Mouse (Mus musculus): ENCODE measurements at regions not wholly inside any gene's neighbourhood (a gene's known extent, or its start where the extent isn't known, plus 50 kb on each side); places are given as distances from the start of the nearest gene placed in this dataset.
A peak's percentile ranks its signal among the peaks of the same experiment; 100 is the strongest.

DNA sequence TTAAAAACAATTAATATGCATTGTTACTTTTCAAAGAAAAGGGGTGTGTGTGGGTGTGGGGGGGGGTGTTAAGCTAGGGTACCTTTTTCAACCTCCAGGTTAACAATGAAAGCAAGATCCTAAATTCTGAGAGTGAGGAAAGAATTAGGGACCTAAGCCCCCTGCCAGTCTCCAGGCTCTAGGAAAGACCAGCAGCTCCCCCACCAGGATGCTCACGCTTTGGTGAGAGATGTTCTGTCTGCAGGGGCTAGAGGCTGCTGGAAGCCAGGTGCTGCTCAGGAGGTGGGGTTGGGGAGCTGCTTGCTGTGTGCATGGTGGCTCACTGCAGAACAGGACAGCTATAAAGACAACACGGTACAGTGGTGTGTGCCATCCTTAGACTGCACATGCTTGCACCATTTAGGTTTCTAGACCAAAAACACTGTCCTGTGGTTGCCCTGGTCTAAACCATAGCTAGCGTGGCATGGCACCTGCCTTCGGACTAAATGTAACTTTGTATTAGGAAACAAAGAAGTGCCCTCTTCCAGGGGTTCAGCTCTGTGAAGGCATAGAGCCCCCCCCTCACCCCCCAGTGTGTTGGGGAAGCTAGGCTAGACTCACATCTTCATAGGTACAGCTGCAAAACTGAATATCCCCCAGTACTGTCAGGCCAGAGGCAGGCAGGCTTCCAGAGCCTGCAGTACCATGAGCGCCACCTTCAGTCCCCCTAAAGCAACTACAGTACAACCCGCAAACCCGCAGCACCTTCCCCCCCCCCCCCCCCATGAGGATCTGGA is 70.7 kb upstream of the Ppp2r5c start:
- DNase-seq (ENCODE audit: low spot score) (peak; percentile 40), ATAC-seq (ENCODE audit: low FRiP score) (no peak)
- Histone ChIP-seq H3K36me3 (ENCODE audit: insufficient read depth, low read length) (no peaks in the 10 kb centered on the region), H3K9ac (replicated peaks; ENCODE audit: low read length, poor library complexity, severe bottlenecking) (no peak overlapping the region), H3K4me3 (ENCODE audit: low read depth, low read length) (no peak overlapping the region), H3K4me2 (ENCODE audit: low read depth, low read length, poor library complexity, severe bottlenecking) (no peak overlapping the region), H3K27ac (ENCODE audit: low read depth, low read length) (no peak overlapping the region), H3K9me3 (ENCODE audit: low read length) (no peaks in the 10 kb centered on the region), H3K4me1 (ENCODE audit: insufficient read depth, low read length) (no peaks in the 10 kb centered on the region), H3K27me3 (ENCODE audit: insufficient read depth, low read length) (peaks cover 12% of the 10 kb centered on the region)
- WGBS = 34% methylated on average over 6 of the region's 7 CpGs
- TF ChIP-seq CTCF (IDR thresholded peaks at IDR 0.05) = peak; percentile 65

DNA sequence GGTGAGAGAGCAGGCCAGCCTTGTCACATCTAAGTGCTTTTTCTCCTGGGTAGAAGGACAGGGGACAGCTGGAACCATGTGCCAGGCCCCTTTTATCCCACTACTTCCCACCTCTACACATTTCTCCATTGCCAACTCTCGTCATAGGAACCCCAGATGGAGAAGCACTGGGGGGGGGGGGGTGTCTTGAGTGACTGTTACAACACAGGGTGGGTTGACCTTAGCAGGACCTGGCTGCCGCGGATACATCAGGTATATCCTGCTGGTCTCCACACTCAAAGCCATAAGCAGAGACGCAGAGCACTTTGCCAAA is 70.1 kb upstream of the Ppp2r5c start:
- H3K27ac ChIP-seq (ENCODE audit: low read depth, low read length) = no peak overlapping the region
- no peak overlapping the region for H3K9ac ChIP-seq (replicated peaks; ENCODE audit: low read length, poor library complexity, severe bottlenecking)
- peaks cover 12% of the 10 kb centered on the region for H3K27me3 ChIP-seq (ENCODE audit: insufficient read depth, low read length)
- no peak for TF ChIP-seq CTCF (IDR thresholded peaks at IDR 0.05)
- H3K4me2 ChIP-seq (ENCODE audit: low read depth, low read length, poor library complexity, severe bottlenecking) = no peak overlapping the region
- WGBS = 59% methylated on average over 4 of the region's 4 CpGs
- ATAC-seq (ENCODE audit: low FRiP score) = no peak
- no peaks in the 10 kb centered on the region for H3K9me3 ChIP-seq (ENCODE audit: low read length)
- H3K4me1 ChIP-seq (ENCODE audit: insufficient read depth, low read length) = no peaks in the 10 kb centered on the region
- no peaks in the 10 kb centered on the region for H3K36me3 ChIP-seq (ENCODE audit: insufficient read depth, low read length)
- no peak for DNase-seq (ENCODE audit: low spot score)
- H3K4me3 ChIP-seq (ENCODE audit: low read depth, low read length) = no peak overlapping the region

DNA sequence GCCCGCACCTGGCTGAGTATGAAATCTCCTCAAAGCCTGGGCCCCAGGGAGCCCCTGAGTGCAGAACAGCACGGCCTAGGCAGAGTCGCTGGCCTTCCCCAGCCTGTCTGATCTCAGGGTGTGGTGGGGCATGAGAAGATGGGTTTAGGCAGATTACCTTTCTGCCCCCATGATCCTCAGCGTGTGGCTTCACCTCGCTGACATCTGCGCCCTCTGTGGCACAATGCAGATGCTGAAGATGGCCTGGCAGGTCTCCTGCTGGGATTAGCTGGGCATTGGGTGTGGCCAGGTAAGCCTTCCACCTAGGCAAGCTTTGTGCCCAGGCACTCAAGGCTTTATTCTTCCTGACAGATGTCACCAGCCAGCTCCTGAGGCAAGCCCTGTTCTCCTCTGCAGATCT is 69.6 kb upstream of the Ppp2r5c start:
- DNase-seq (ENCODE audit: low spot score) (no peak), ATAC-seq (ENCODE audit: low FRiP score) (no peak)
- H3K4me1 ChIP-seq (ENCODE audit: insufficient read depth, low read length) = no peaks in the 10 kb centered on the region
- H3K27ac ChIP-seq (ENCODE audit: low read depth, low read length) = no peak overlapping the region
- H3K9me3 ChIP-seq (ENCODE audit: low read length) = no peaks in the 10 kb centered on the region
- H3K36me3 ChIP-seq (ENCODE audit: insufficient read depth, low read length) = no peaks in the 10 kb centered on the region
- H3K4me2 ChIP-seq (ENCODE audit: low read depth, low read length, poor library complexity, severe bottlenecking) = no peak overlapping the region
- peaks cover 12% of the 10 kb centered on the region for H3K27me3 ChIP-seq (ENCODE audit: insufficient read depth, low read length)
- no peak overlapping the region for H3K9ac ChIP-seq (replicated peaks; ENCODE audit: low read length, poor library complexity, severe bottlenecking)
- no peak overlapping the region for H3K4me3 ChIP-seq (ENCODE audit: low read depth, low read length)
- no peak for TF ChIP-seq CTCF (IDR thresholded peaks at IDR 0.05)
- 54% methylated on average over 6 of the region's 6 CpGs for WGBS

DNA sequence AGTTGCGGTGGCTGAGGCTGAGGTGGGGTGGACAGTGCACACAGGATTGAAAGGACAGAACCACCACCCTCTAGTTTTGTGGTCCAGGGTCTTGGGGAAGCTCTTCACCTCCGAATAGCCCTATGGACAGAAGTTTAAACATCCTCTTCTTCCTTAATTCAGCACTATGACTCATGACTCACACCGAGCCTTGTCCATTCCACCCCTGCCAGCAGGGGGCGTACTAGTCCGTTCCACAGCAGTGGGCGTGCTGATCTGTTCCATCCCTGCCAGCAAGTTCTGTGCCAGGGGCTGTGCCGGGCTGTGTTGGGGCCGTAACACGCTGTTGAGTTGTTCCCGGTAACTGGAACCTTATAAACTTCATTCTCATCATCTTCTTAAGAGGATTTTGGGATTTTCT is 69.2 kb upstream of the Ppp2r5c start:
- no peak for ATAC-seq (ENCODE audit: low FRiP score)
- H3K36me3 ChIP-seq (ENCODE audit: insufficient read depth, low read length) = no peaks in the 10 kb centered on the region
- H3K9me3 ChIP-seq (ENCODE audit: low read length) = no peaks in the 10 kb centered on the region
- WGBS = 38% methylated on average over 10 of the region's 10 CpGs
- peaks cover 12% of the 10 kb centered on the region for H3K27me3 ChIP-seq (ENCODE audit: insufficient read depth, low read length)
- DNase-seq (ENCODE audit: low spot score) = no peak
- no peak overlapping the region for H3K4me2 ChIP-seq (ENCODE audit: low read depth, low read length, poor library complexity, severe bottlenecking)
- H3K4me3 ChIP-seq (ENCODE audit: low read depth, low read length) = no peak overlapping the region
- H3K4me1 ChIP-seq (ENCODE audit: insufficient read depth, low read length) = no peaks in the 10 kb centered on the region
- H3K27ac ChIP-seq (ENCODE audit: low read depth, low read length) = no peak overlapping the region
- TF ChIP-seq CTCF (IDR thresholded peaks at IDR 0.05) = peak; percentile 57
- no peak overlapping the region for H3K9ac ChIP-seq (replicated peaks; ENCODE audit: low read length, poor library complexity, severe bottlenecking)

DNA sequence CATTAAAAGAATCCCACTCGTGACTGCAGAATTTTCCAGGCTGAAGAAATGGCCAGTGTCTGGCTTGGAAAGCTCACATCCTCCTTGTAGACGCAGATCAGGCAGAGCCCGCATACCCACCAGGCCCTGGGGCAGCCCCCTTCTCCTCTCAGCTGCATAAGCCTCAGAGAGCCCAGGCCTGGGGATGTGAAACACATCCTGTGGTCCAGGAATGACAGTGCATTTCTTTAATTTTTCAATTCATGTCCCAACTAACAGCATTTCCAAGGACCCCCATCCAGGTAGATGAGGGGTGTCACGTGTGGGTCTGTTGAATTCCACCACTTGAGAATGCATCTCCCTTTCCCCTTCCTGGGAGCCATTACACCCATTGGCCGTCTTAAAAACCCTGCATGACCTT is 68.6 kb upstream of the Ppp2r5c start:
- no peak for TF ChIP-seq CTCF (IDR thresholded peaks at IDR 0.05)
- H3K4me3 ChIP-seq (ENCODE audit: low read depth, low read length) = no peak overlapping the region
- no peaks in the 10 kb centered on the region for H3K36me3 ChIP-seq (ENCODE audit: insufficient read depth, low read length)
- no peak overlapping the region for H3K4me2 ChIP-seq (ENCODE audit: low read depth, low read length, poor library complexity, severe bottlenecking)
- peaks cover 12% of the 10 kb centered on the region for H3K27me3 ChIP-seq (ENCODE audit: insufficient read depth, low read length)
- DNase-seq (ENCODE audit: low spot score) (no peak), ATAC-seq (ENCODE audit: low FRiP score) (no peak)
- H3K9me3 ChIP-seq (ENCODE audit: low read length) = no peaks in the 10 kb centered on the region
- H3K4me1 ChIP-seq (ENCODE audit: insufficient read depth, low read length) = no peaks in the 10 kb centered on the region
- 57% methylated on average over 5 of the region's 5 CpGs for WGBS
- no peak overlapping the region for H3K9ac ChIP-seq (replicated peaks; ENCODE audit: low read length, poor library complexity, severe bottlenecking)
- no peak overlapping the region for H3K27ac ChIP-seq (ENCODE audit: low read depth, low read length)

DNA sequence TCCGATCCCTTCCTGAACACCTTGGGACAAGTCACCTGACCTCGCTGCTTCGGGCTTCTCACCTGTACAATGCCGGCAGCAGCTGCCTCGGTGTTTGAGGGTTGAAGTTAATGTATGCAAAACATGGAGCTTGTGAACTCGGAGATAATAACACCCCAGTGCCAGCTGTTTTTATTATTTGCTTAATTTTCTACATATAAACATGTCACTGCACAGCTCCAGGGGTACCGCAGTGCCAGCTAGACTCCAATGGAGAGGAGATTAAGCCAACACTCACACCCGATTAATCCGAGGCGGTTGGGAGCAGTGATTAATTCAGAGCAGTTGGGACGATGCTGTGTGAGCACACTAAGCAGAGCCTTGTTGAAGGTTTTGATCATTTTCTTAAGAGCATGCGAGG is 67.2 kb upstream of the Ppp2r5c start:
- H3K27ac ChIP-seq (ENCODE audit: low read depth, low read length) = no peak overlapping the region
- 34% methylated on average over 12 of the region's 12 CpGs for WGBS
- H3K4me1 ChIP-seq (ENCODE audit: insufficient read depth, low read length) = no peaks in the 10 kb centered on the region
- no peak overlapping the region for H3K4me2 ChIP-seq (ENCODE audit: low read depth, low read length, poor library complexity, severe bottlenecking)
- no peak for TF ChIP-seq CTCF (IDR thresholded peaks at IDR 0.05)
- H3K4me3 ChIP-seq (ENCODE audit: low read depth, low read length) = no peak overlapping the region
- H3K9ac ChIP-seq (replicated peaks; ENCODE audit: low read length, poor library complexity, severe bottlenecking) = no peak overlapping the region
- H3K9me3 ChIP-seq (ENCODE audit: low read length) = no peaks in the 10 kb centered on the region
- ATAC-seq (ENCODE audit: low FRiP score) = no peak
- H3K36me3 ChIP-seq (ENCODE audit: insufficient read depth, low read length) = no peaks in the 10 kb centered on the region
- 0 out of 2 replicates have a peak, but pooled peaks cover 6% of the 10 kb centered on the region for H3K27me3 ChIP-seq (ENCODE audit: insufficient read depth, low read length)
- peak; percentile 21 for DNase-seq (ENCODE audit: low spot score)
